Mouse (Mus musculus) lung, postnatal 0 days (tissue): ENCODE measurements around the gene Grid2ip. TPM values are rescaled to one million over a fixed set of nuclear protein-coding genes. Genes with fewer than 3 reads are reported as not detected.

Source experiments
- ATAC-seq: fragments of 200-750 bp; cut with Nextera tagmentation; 2 replicates; pipeline ENCODE4 v1.8.0; 2017; ENCODE audit warnings: moderate library complexity
- DNase-seq: peaks from one replicate; pipeline ENCODE4 v3.0.0-alpha.2; 2016; ENCODE audit warnings: low spot score
- H3K27ac ChIP-seq: fragments of 300-500 bp; sonication (generic); 2 replicates; pipeline ENCODE4 v1.5.1; 2014; ENCODE audit warnings: antibody characterized with exemption, mild to moderate bottlenecking, low read length, mixed read lengths
- H3K27me3 ChIP-seq: fragments of 300-500 bp; sonication (generic); replicated peaks from 2 replicates; pipeline ENCODE4 v1.6.1; 2014; ENCODE audit warnings: low read length, mixed read lengths; ENCODE audit not compliant: insufficient read depth
- H3K36me3 ChIP-seq: fragments of 300-500 bp; sonication (generic); 2 replicates; pipeline ENCODE4 v1.6.1; 2014; ENCODE audit warnings: low read length, mixed read lengths; ENCODE audit not compliant: insufficient read depth
- H3K4me1 ChIP-seq: fragments of 300-500 bp; sonication (generic); 2 replicates; pipeline ENCODE4 v1.6.1; 2014; ENCODE audit warnings: antibody characterized with exemption, low read depth, low read length, mixed read lengths; ENCODE audit not compliant: insufficient read depth
- H3K4me2 ChIP-seq: fragments of 300-500 bp; sonication (generic); replicated peaks from 2 replicates; pipeline ENCODE4 v1.6.1; 2014; ENCODE audit warnings: low read depth, mild to moderate bottlenecking, low read length, moderate library complexity, mixed read lengths
- H3K4me3 ChIP-seq: fragments of 300-500 bp; sonication (generic); 2 replicates; pipeline ENCODE4 v1.5.1; 2014; ENCODE audit warnings: low read depth, low read length
- H3K9ac ChIP-seq: fragments of 300-500 bp; sonication (generic); replicated peaks from 2 replicates; pipeline ENCODE4 v1.6.1; 2014; ENCODE audit warnings: low read depth, mild to moderate bottlenecking
- H3K9me3 ChIP-seq: fragments of 300-500 bp; sonication (generic); 2 replicates; pipeline ENCODE4 v1.6.1; 2016; ENCODE audit warnings: low read length, mixed read lengths
- CTCF ChIP-seq: IDR thresholded peaks from 2 replicates; pipeline ENCODE4 v1.5.1; 2016; ENCODE audit warnings: antibody characterized with exemption, mild to moderate bottlenecking
- EP300 ChIP-seq: IDR thresholded peaks from 2 replicates; pipeline ENCODE4 v1.6.1; 2016; ENCODE audit warnings: antibody characterized with exemption, mild to moderate bottlenecking, control low read depth
- WGBS: fragments of 180-500 bp; shearing (Covaris S2); extraction: QIAGEN DNeasy Blood & Tissue Kit; methylation state at CpG from one replicate; pipeline ENCODE4 v1.1.7; 2014; 5-methylcytosine and 5-hydroxymethylcytosine counted together
- polyA plus RNA-seq: library from polyadenylated mRNA; unstranded; fragments of >200 nt; fragmentation: Nextera tagmentation; extraction: Ambion mirVana; gene quantifications from 2 replicates; pipeline ENCODE4 v1.2.1, GENCODE M21; 2015

Gene Grid2ip
- polyA plus RNA-seq, 1 experiment from 2014 or later, result not detected

DNA sequence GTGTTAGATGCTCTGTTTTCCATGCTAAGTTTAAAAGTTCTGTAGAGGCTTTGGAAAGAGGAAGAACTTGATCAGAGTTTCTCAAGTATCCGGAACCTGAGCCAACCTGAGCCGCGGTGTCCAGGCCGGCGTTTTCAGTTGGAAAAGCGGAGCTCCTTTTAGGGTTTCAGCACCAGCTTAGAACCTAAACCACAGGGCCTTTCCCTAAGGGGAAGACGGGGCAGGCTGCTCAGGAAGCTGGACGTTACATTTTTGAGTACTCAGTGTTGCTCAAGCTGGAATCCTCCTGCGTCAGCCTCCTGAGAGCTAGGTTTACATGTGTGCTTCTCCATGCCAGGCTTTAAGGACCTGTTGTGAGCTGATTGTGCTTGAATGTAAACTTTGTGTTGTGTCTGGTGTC lies 49.4 kb downstream of the Grid2ip start:
- Histone ChIP-seq H3K27ac (no peak overlapping the region), H3K4me2 (no peak overlapping the region), H3K9ac (no peak overlapping the region), H3K9me3 (no peaks in the 10 kb centered on the region), H3K4me3 (no peak overlapping the region), H3K36me3 (no peaks in the 10 kb centered on the region), H3K27me3 (no peaks in the 10 kb centered on the region), H3K4me1 (peaks cover 4% of the 10 kb centered on the region; the same call in 1 of the 2 replicates)
- no peak for ATAC-seq
- TF ChIP-seq EP300 (no peak), CTCF (no peak)
- DNase-seq, result no peak
- 87% methylated on average over 9 of the region's 9 CpGs for WGBS

DNA sequence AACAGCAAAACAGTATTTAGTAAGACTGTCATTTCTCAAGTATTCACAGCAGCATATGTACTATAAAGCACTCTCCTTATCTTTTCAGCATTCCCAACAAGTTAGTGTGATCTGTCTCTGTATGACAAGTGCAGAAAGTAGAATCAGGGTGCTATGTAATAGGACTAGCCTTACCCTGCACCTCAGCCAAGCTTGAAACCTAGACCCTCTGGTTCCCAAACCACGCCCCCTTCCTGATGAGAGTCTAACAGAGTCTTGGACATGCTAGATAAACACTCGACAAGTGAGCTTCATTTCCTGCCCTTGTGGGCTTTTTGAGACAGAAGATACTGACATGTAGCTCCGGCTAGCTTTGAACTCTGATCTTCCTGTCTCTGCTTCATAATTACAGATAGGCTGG lies 52.1 kb downstream of the Grid2ip start:
- ATAC-seq, result peak; percentile 44
- Histone ChIP-seq H3K4me2 (no peak overlapping the region), H3K4me3 (no peak overlapping the region), H3K4me1 (peaks cover 4% of the 10 kb centered on the region; the same call in 1 of the 2 replicates), H3K27me3 (no peaks in the 10 kb centered on the region), H3K27ac (no peak overlapping the region), H3K9me3 (no peaks in the 10 kb centered on the region), H3K9ac (no peak overlapping the region), H3K36me3 (no peaks in the 10 kb centered on the region)
- TF ChIP-seq EP300 (no peak), CTCF (no peak)
- WGBS, result 26% methylated on average over 3 of the region's 3 CpGs
- peak; percentile 48 for DNase-seq

DNA sequence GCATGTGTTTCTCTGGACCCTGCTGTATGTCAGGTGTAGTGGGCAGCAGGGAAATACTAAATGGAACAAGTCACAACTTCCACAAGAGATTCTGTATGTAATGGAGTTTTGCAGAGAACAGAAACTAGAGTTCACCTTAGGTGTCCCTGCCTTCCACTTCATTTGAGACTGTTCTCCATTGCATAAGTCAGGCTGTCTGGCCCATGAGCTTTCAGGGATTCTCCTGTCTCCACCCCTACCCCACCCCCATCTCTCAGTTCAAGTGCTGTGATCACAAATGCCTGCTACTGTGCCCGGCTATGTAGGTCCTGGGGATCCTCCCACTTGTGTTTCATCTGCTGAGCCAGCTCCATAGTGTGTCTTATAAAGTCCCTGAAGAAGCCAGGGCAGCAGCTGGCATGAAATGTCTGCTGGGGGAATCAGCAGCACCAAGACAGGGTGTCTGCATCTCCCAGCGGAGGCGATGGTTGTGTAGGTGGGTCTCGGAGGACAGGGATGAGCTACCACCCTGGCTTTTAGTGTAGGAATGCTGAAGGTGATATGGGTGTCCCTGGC lies 53.8 kb downstream of the Grid2ip start:
- Histone ChIP-seq H3K4me1 (no peaks in the 10 kb centered on the region; the same call in 1 of the 2 replicates), H3K4me2 (no peak overlapping the region), H3K27me3 (no peaks in the 10 kb centered on the region), H3K27ac (no peak overlapping the region), H3K9me3 (no peaks in the 10 kb centered on the region), H3K36me3 (peaks cover 2% of the 10 kb centered on the region), H3K9ac (no peak overlapping the region), H3K4me3 (no peak overlapping the region)
- ATAC-seq (0 out of 2 replicates have a peak, but pooled peaks have one; percentile 23), DNase-seq (no peak)
- 85% methylated on average over 4 of the region's 4 CpGs for WGBS
- TF ChIP-seq CTCF (no peak), EP300 (no peak)

DNA sequence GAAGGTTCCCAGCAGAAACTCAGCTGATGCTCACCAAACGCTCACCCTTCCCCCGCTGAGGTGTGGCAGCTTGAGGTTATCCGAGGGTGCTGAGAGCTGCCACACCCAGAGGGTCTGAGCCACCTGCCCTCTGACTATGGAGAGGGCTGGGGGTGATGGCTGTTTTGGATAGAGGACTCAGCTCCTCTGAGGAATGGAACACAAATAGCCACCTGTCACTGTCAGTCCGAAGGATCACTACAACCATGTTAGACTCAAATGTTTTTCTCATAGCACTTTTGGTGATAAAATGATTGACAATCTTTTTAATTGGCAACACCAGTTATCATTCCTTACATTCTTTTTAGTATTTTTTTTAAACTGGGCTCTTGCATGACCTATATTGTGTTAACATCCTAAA lies 64.3 kb downstream of the Grid2ip start:
- no peak overlapping the region for H3K27ac ChIP-seq
- no peaks in the 10 kb centered on the region for H3K27me3 ChIP-seq
- WGBS, result 73% methylated on average over 4 of the region's 4 CpGs
- no peaks in the 10 kb centered on the region for H3K4me1 ChIP-seq
- H3K36me3 ChIP-seq, result peaks cover 40% of the 10 kb centered on the region
- H3K4me2 ChIP-seq, result no peak overlapping the region
- TF ChIP-seq CTCF (no peak), EP300 (no peak)
- DNase-seq (no peak), ATAC-seq (no peak)
- no peak overlapping the region for H3K4me3 ChIP-seq
- H3K9ac ChIP-seq, result no peak overlapping the region
- no peaks in the 10 kb centered on the region for H3K9me3 ChIP-seq

DNA sequence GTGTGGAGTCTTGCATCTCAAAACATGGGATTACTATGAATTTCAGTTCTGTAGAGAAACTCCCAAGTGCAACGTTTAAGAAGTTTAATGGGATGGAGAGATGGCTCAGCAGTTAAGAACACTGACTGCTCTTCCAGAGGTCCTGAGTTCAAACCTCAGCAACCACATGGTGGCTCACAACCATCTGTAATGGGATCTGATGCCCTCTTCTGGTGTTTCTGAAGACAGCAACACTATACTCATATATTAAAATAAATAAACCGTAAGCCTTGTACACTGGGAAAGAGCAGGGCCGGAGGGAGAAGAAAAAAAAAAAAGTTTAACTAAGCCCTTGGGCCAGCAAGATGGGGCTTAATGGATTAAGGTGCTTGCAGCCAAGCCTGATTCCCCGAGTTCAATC lies 65.9 kb downstream of the Grid2ip start:
- Histone ChIP-seq H3K36me3 (peaks cover 29% of the 10 kb centered on the region), H3K4me2 (no peak overlapping the region), H3K27ac (no peak overlapping the region), H3K9ac (no peak overlapping the region), H3K4me1 (no peaks in the 10 kb centered on the region), H3K27me3 (no peaks in the 10 kb centered on the region), H3K4me3 (no peak overlapping the region), H3K9me3 (no peaks in the 10 kb centered on the region)
- ATAC-seq (no peak), DNase-seq (no peak)
- TF ChIP-seq CTCF (peak; percentile 22), EP300 (no peak)
- 70% methylated on average over 4 of the region's 4 CpGs for WGBS

DNA sequence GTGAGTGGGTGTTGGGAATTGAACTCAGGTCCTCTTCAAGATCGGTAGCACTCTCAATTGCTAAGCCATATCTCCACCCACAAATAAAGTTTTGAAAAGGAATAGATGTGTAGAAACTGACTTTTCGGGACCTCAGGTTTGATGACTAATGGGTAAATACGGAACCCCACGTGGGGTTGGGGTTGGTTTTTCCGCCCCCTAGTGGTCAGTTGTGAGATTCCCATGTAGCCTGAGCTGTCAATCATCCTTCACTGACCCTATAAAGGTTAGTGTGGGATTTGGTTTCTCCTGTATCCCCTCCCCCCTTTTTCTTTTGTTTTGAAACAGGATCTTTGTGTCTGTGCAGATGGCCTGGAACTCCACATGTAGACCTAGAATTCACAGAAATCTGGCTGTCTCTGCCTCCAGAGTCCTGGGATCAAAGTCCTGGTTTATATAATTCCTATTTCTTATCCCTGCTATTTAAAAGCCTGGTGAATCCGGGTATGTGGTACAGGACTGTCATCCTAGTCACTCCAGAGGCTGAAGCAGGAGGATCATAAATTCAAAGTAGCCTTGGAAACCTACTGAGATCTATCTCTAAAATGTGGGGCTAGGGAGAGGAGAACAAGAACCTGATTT lies 66.9 kb downstream of the Grid2ip start:
- WGBS, result 18% methylated on average over 6 of the region's 6 CpGs
- ATAC-seq (peak; percentile 72), DNase-seq (peak; percentile 73)
- no peaks in the 10 kb centered on the region for H3K9me3 ChIP-seq
- no peaks in the 10 kb centered on the region for H3K27me3 ChIP-seq
- H3K4me2 ChIP-seq, result no peak overlapping the region
- TF ChIP-seq CTCF (peak; percentile 91), EP300 (no peak)
- no peak overlapping the region for H3K27ac ChIP-seq
- H3K4me1 ChIP-seq, result no peaks in the 10 kb centered on the region
- no peak overlapping the region for H3K4me3 ChIP-seq
- peaks cover 20% of the 10 kb centered on the region for H3K36me3 ChIP-seq
- no peak overlapping the region for H3K9ac ChIP-seq
